Mouse (Mus musculus) forebrain, postnatal 0 days (tissue): ENCODE results near the gene Pigs. TPM values are rescaled to one million over a fixed set of nuclear protein-coding genes. Genes with fewer than 3 reads are reported as not detected.

Source experiments
- ATAC-seq: fragments of 200-750 bp; cut with Nextera tagmentation; 2 replicates; pipeline ENCODE4 v1.8.0; 2017; ENCODE audit warnings: mild to moderate bottlenecking, moderate library complexity
- DNase-seq: peaks from one replicate; pipeline ENCODE4 v3.0.0-alpha.2; 2015
- H3K27ac ChIP-seq: fragments of 300-500 bp; sonication (generic); 2 replicates; pipeline ENCODE4 v1.5.1; 2014; ENCODE audit warnings: low read depth, mild to moderate bottlenecking, antibody characterized with exemption, low read length, moderate library complexity, mixed read lengths
- H3K27me3 ChIP-seq: fragments of 300-500 bp; sonication (generic); 2 replicates; pipeline ENCODE4 v1.6.1; 2014; ENCODE audit warnings: mild to moderate bottlenecking, low read length, mixed read lengths; ENCODE audit not compliant: insufficient read depth
- H3K36me3 ChIP-seq: fragments of 300-500 bp; sonication (generic); 2 replicates; pipeline ENCODE4 v1.6.1; 2014; ENCODE audit warnings: mild to moderate bottlenecking, moderate library complexity; ENCODE audit not compliant: insufficient read depth
- H3K4me1 ChIP-seq: fragments of 300-500 bp; sonication (generic); 2 replicates; pipeline ENCODE4 v1.6.1; 2014; ENCODE audit warnings: antibody characterized with exemption; ENCODE audit not compliant: insufficient read depth
- H3K4me2 ChIP-seq: fragments of 300-500 bp; sonication (generic); 2 replicates; pipeline ENCODE4 v1.6.1; 2014; ENCODE audit warnings: low read depth, mild to moderate bottlenecking, moderate library complexity
- H3K4me3 ChIP-seq: fragments of 300-500 bp; sonication (generic); 2 replicates; pipeline ENCODE4 v1.5.1; 2014; ENCODE audit warnings: low read depth, low read length, mixed read lengths
- H3K9ac ChIP-seq: fragments of 300-500 bp; sonication (generic); 2 replicates; pipeline ENCODE4 v1.6.1; 2014; ENCODE audit warnings: mild to moderate bottlenecking
- H3K9me3 ChIP-seq: fragments of 300-500 bp; sonication (generic); 2 replicates; pipeline ENCODE4 v1.6.1; 2016; ENCODE audit warnings: low read length
- CTCF ChIP-seq: sonication (generic); IDR thresholded peaks from 2 replicates; pipeline ENCODE4 v1.5.1; 2016; ENCODE audit warnings: antibody characterized with exemption, control low read depth, low read depth
- WGBS: fragments of 180-500 bp; shearing (Covaris S2); extraction: QIAGEN DNeasy Blood & Tissue Kit; methylation state at CpG from one replicate; pipeline ENCODE4 v1.1.7; 2014; 5-methylcytosine and 5-hydroxymethylcytosine counted together
- polyA plus RNA-seq: library from polyadenylated mRNA; unstranded; fragments of >200 nt; fragmentation: Nextera tagmentation; extraction: Ambion mirVana; gene quantifications from 2 replicates; pipeline ENCODE4 v1.2.1, GENCODE M21; 2015
- total RNA-seq: library from RNA; depleted of rRNA; stranded (reverse); fragments of >200 nt; gene quantifications from 2 replicates; pipeline ENCODE4 v1.2.3, GENCODE M21; 2014

The Pigs gene
- total and polyA plus RNA-seq, 2 experiments from 2014 or later = 43.1 to 76.8 TPM

DNA sequence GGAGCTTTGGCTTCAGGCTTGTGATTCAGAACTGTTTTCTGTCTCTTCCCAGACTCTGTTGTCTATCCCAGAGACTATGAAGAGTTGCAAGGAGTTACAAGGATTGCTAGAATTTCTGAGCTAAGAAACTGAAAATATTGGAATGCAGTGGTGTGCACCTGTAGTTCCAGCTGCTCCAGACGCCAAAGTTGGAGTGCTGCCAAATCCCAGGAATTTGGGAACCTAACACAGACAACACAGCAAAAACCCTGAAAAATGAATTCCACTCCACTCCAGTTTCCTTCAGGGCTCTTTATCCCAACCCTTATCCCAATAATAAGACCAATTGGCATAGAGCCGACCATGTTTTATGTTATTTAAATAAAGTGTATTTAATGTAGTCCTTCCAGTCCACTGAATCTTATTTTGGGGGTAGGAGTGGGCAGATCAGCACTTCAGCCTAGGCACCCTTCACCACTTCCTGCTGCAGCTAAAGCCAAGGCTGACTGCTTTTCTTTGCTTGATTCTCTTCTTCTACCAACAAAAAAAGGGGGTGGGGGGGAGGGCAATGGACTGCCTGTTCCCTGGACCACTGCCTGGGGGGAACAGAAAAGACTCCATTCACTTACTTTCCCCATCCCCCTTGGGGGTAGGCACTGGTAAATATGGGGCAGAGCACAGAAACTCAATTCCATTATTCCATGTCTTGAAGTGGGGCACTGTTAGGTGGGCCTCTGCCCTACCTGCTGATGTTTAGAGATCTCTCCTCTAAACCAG, 6.0 kb upstream of the Pigs start:
- no peak for TF ChIP-seq CTCF
- peak; percentile 25 for DNase-seq
- Histone ChIP-seq H3K4me2 (peak overlapping the region; percentile 37), H3K4me1 (no peaks in the 10 kb centered on the region), H3K36me3 (no peaks in the 10 kb centered on the region), H3K27me3 (no peaks in the 10 kb centered on the region), H3K9me3 (no peaks in the 10 kb centered on the region), H3K27ac (peak overlapping the region; percentile 60), H3K4me3 (peak overlapping the region; percentile 22), H3K9ac (0 out of 2 replicates have a peak overlapping the region, but pooled peaks have one; percentile 0)
- 20% methylated on average over 2 of the region's 2 CpGs for WGBS
- ATAC-seq = peak; percentile 66

- no peaks in the 10 kb centered on the region for H3K9me3 ChIP-seq
- H3K4me2 ChIP-seq = peak within 1 kb of the TSS; percentile 37
- DNase-seq (peak; percentile 74), ATAC-seq (peak; percentile 87)
- TF ChIP-seq CTCF = no peak
- 4% methylated on average over 15 of the region's 15 CpGs for WGBS
- H3K4me3 ChIP-seq = peak within 1 kb of the TSS; percentile 22
- H3K27ac ChIP-seq = peak within 1 kb of the TSS; percentile 60
- H3K4me1 ChIP-seq = no peaks in the 10 kb centered on the region
- H3K36me3 ChIP-seq = no peaks in the 10 kb centered on the region
- H3K9ac ChIP-seq = 0 out of 2 replicates have a peak within 1 kb of the TSS, but pooled peaks have one; percentile 0
- no peaks in the 10 kb centered on the region for H3K27me3 ChIP-seq
These were observed 5.4 kb upstream of the Pigs start, which contains the start of gene Aldoc for GRCm38 (mm10) chr11:78322860-78323259. Aldoc (plus strand) TSS chr11:78322968.

DNA sequence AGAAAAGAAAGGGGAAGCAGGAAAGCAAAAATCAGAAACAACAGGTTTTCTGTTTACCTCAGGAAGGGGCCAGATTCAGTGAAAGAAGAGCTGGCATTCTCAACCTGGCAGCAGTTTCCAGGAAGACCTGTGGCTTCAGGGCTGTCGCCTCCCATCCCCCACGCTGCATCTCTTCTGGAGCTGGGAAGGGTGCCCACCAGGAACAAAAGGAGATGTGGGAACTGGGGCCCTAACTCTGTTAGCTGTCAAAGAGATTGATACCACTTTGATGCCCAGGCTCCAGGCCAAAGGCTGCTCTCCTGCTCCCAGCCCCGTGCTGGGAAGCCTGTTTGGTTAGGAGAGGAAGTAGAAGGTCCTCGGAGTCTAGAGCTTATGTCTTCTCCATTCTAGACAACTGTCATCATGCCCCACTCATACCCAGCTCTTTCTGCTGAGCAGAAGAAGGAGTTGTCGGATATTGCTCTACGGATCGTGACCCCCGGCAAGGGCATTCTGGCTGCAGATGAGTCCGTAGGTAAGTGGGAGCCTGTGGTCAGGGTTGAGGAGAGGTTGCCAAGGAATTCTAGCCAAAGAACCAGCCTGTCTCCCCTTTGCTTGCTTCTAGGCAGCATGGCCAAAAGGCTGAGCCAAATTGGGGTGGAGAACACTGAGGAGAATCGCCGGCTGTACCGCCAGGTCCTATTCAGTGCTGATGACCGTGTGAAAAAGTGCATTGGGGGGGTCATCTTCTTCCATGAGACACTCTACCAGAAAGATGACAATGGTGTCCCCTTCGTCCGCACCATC, 4.0 kb upstream of the Pigs start:
- no peak for TF ChIP-seq CTCF
- Histone ChIP-seq H3K9ac (no peak overlapping the region), H3K27me3 (no peaks in the 10 kb centered on the region), H3K4me3 (no peak overlapping the region), H3K27ac (peak overlapping the region; percentile 60), H3K4me2 (peak overlapping the region; percentile 37), H3K9me3 (no peaks in the 10 kb centered on the region), H3K36me3 (no peaks in the 10 kb centered on the region), H3K4me1 (no peaks in the 10 kb centered on the region)
- ATAC-seq = no peak
- DNase-seq = peak; percentile 47
- 53% methylated on average over 15 of the region's 15 CpGs for WGBS

DNA sequence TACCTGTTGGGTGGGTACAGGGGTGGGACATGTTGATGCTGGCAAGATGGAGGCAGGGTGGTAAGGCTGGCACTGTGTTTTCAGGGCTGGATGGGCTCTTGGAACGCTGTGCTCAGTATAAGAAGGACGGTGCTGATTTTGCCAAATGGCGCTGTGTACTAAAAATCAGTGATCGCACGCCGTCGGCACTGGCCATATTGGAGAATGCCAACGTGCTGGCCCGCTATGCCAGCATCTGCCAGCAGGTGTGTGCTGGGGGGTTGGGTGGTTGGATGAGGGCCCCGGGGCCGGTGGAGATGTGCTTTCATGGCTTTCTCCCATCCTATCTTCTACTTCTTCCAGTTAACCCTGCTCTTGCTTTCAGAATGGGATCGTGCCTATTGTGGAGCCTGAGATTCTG, 3.2 kb upstream of the Pigs start:
- H3K4me3 ChIP-seq = no peak overlapping the region
- ATAC-seq (no peak), DNase-seq (no peak)
- H3K27me3 ChIP-seq = no peaks in the 10 kb centered on the region
- H3K4me1 ChIP-seq = no peaks in the 10 kb centered on the region
- H3K36me3 ChIP-seq = no peaks in the 10 kb centered on the region
- H3K9me3 ChIP-seq = no peaks in the 10 kb centered on the region
- H3K9ac ChIP-seq = no peak overlapping the region
- H3K27ac ChIP-seq = no peak overlapping the region
- H3K4me2 ChIP-seq = peak overlapping the region; percentile 37
- no peak; the same call in 1 of the 2 replicates for TF ChIP-seq CTCF
- 79% methylated on average over 12 of the region's 12 CpGs for WGBS

DNA sequence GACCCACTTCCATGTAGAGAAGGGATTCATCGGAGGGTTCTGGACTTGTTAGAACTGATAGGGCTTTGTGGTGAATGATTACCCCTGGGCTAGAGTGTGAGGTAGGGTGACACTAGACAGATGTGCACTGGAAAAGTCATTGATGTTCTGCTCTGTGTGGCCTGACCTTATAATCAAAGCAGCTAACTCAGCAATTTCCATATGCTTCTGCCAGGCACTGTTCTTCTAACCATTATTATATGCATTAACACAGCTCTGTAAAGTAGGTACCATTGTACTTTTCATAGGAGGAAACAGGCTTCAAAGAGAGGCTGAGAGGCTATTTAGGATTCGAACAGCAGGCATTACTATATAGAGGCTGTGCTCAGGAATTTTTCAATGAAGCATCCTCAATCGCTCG, 1.0 kb upstream of the Pigs start:
- DNase-seq (no peak), ATAC-seq (no peak)
- 87% methylated on average over 4 of the region's 4 CpGs for WGBS
- TF ChIP-seq CTCF = no peak
- Histone ChIP-seq H3K27me3 (no peaks in the 10 kb centered on the region), H3K36me3 (no peaks in the 10 kb centered on the region), H3K27ac (no peak overlapping the region), H3K9me3 (no peaks in the 10 kb centered on the region), H3K4me1 (no peaks in the 10 kb centered on the region), H3K4me2 (no peak overlapping the region), H3K9ac (no peak overlapping the region), H3K4me3 (no peak overlapping the region)

DNA sequence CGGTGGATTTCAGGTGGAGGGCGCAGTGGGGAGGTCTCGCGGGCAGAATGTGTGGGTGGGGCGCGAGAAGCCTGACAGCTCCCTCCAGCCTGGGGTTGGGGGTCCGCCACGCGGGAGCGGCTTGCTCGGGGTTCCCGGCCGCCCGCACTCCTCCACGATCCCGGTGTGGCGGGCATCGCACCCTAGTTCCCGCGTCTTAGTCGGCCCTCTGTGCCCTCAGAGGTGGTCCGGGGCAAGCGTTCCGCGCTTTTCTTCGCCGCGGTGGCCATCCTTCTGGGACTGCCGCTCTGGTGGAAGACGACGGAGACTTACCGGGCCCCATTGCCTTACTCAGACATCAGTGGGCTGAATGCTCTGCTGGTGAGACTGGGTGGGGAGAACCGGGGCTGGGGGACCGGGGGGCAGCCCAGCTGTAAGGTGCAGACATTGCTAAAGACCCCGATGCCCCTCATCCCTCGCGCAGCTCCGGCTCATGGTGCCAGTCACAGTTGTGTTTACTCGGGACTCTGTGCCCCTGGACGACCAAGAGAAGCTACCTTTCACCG, 369 bp downstream of the Pigs start:
- under 1% methylated on average over 41 of the region's 41 CpGs for WGBS
- no peak for TF ChIP-seq CTCF
- H3K4me2 ChIP-seq = peak overlapping the region; percentile 66
- H3K4me1 ChIP-seq = no peaks in the 10 kb centered on the region
- H3K36me3 ChIP-seq = peaks cover 9% of the 10 kb centered on the region
- DNase-seq (no peak), ATAC-seq (peak; percentile 67)
- peak overlapping the region; percentile 81 for H3K9ac ChIP-seq
- no peaks in the 10 kb centered on the region for H3K27me3 ChIP-seq
- H3K4me3 ChIP-seq = peak overlapping the region; percentile 88
- H3K27ac ChIP-seq = 0 out of 2 replicates have a peak overlapping the region, but pooled peaks have one; percentile 50
- H3K9me3 ChIP-seq = no peaks in the 10 kb centered on the region

DNA sequence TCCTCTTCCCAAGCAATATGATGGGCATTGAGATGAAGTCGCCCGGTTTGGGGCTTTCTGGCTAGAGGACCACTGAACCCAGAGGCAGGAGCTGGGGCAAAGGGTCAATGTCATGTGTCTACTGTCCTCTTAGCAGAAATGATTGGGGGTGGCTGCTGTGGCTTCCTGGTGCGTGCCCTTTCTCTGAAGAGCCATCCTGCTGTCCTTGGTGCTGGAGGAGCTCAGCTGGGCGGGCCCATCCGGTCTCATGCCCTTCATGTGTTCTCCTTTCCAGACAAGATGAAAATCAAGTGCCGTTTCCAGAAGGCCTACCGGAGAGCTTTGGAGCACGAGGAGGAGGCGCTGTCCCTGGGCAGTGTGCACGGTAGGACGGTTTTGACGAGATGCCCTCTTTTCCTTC, 4.5 kb downstream of the Pigs start:
- no peak for ATAC-seq
- DNase-seq = no peak
- H3K27ac ChIP-seq = no peak overlapping the region
- TF ChIP-seq CTCF = no peak
- no peak overlapping the region for H3K4me2 ChIP-seq
- no peak overlapping the region for H3K9ac ChIP-seq
- no peaks in the 10 kb centered on the region for H3K4me1 ChIP-seq
- H3K4me3 ChIP-seq = no peak overlapping the region
- WGBS = 97% methylated on average over 12 of the region's 12 CpGs
- no peaks in the 10 kb centered on the region for H3K27me3 ChIP-seq
- no peaks in the 10 kb centered on the region for H3K9me3 ChIP-seq
- peaks cover 40% of the 10 kb centered on the region for H3K36me3 ChIP-seq
